In genomic region chr6:20757240-20757639, GRCm38 (mm10) we compare ENCODE assay signal across 18 mouse cellular contexts.
DNase-seq lines count a peak whose midpoint lies in the region; ATAC-seq and TF ChIP-seq lines count a peak whose summit lies in the region.
"Had no signal": no experiment of that assay in that cellular context is flagged by ENCODE, and none has a peak within 500 bp of the region (broad histone marks: within the 10 kb centered on the region; RNA-seq: fewer than 3 reads in every experiment).

No protein-coding gene starts in this region.

- no peak overlapping the region for H3K9ac ChIP-seq in hindbrain, postnatal 0 days (replicated peaks; ENCODE audit: low read length)
- no peak overlapping the region for H3K9ac ChIP-seq in hindbrain, embryonic 13.5 days
- no peak overlapping the region for H3K9ac ChIP-seq in heart, embryonic 15.5 days
- H3K9ac ChIP-seq: embryonic facial prominence, embryonic 13.5 days; heart, embryonic 13.5 days; liver, embryonic 12.5 days; lung, embryonic 15.5 days; midbrain, embryonic 13.5 days had no signal

- H3K4me3 ChIP-seq in hindbrain, postnatal 0 days (ENCODE audit: low read length): no peak overlapping the region
- no peak overlapping the region for H3K4me3 ChIP-seq in hindbrain, embryonic 13.5 days
- H3K4me3 ChIP-seq in heart, embryonic 15.5 days: no peak overlapping the region
- H3K4me3 ChIP-seq: embryonic facial prominence, embryonic 13.5 days; heart, embryonic 13.5 days; liver, embryonic 12.5 days; lung, embryonic 15.5 days; midbrain, embryonic 13.5 days had no signal

- no peak overlapping the region for H3K27ac ChIP-seq in hindbrain, postnatal 0 days
- no peak overlapping the region for H3K27ac ChIP-seq in hindbrain, embryonic 13.5 days
- no peak overlapping the region for H3K27ac ChIP-seq in heart, embryonic 15.5 days
- H3K27ac ChIP-seq: embryonic facial prominence, embryonic 13.5 days; heart, embryonic 13.5 days; liver, embryonic 12.5 days; lung, embryonic 15.5 days; macrophage; midbrain, embryonic 13.5 days had no signal

- H3K4me1 ChIP-seq in hindbrain, postnatal 0 days (ENCODE audit: insufficient read depth, low read length): no peaks in the 10 kb centered on the region
- no peaks in the 10 kb centered on the region for H3K4me1 ChIP-seq in hindbrain, embryonic 13.5 days (replicated peaks)
- H3K4me1 ChIP-seq in heart, embryonic 15.5 days (replicated peaks): no peaks in the 10 kb centered on the region
- H3K4me1 ChIP-seq: embryonic facial prominence, embryonic 13.5 days; liver, embryonic 12.5 days; lung, embryonic 15.5 days; midbrain, embryonic 13.5 days had no signal

- H3K27me3 ChIP-seq in hindbrain, postnatal 0 days (ENCODE audit: insufficient read depth, low read length): no peaks in the 10 kb centered on the region
- no peaks in the 10 kb centered on the region for H3K27me3 ChIP-seq in hindbrain, embryonic 13.5 days
- H3K27me3 ChIP-seq in heart, embryonic 15.5 days: no peaks in the 10 kb centered on the region
- H3K27me3 ChIP-seq: embryonic facial prominence, embryonic 13.5 days; heart, embryonic 13.5 days; liver, embryonic 12.5 days; lung, embryonic 15.5 days; midbrain, embryonic 13.5 days had no signal

- H3K4me2 ChIP-seq in hindbrain, postnatal 0 days (ENCODE audit: low read depth, low read length): no peak overlapping the region
- no peak overlapping the region for H3K4me2 ChIP-seq in hindbrain, embryonic 13.5 days
- 0 out of 2 replicates have a peak overlapping the region, but pooled peaks have one; percentile 6 for H3K4me2 ChIP-seq in heart, embryonic 15.5 days
- H3K4me2 ChIP-seq: embryonic facial prominence, embryonic 13.5 days; heart, embryonic 13.5 days; liver, embryonic 12.5 days; lung, embryonic 15.5 days; midbrain, embryonic 13.5 days had no signal

- no peaks in the 10 kb centered on the region for H3K9me3 ChIP-seq in hindbrain, postnatal 0 days (ENCODE audit: low read length)
- no peaks in the 10 kb centered on the region for H3K9me3 ChIP-seq in hindbrain, embryonic 13.5 days
- no peaks in the 10 kb centered on the region for H3K9me3 ChIP-seq in heart, embryonic 15.5 days (replicated peaks)
- H3K9me3 ChIP-seq: embryonic facial prominence, embryonic 13.5 days; heart, embryonic 13.5 days; liver, embryonic 12.5 days; lung, embryonic 15.5 days; midbrain, embryonic 13.5 days had no signal

- ATAC-seq in hindbrain, postnatal 0 days: no peak
- ATAC-seq in hindbrain, embryonic 13.5 days (ENCODE audit: low FRiP score): no peak
- ATAC-seq in heart, embryonic 15.5 days (replicated peaks; ENCODE audit: insufficient number of reproducible peaks, insufficient read depth, low FRiP score, low read depth): peak; percentile 76
- ATAC-seq: forebrain, embryonic 16.5 days; hindbrain, embryonic 16.5 days; liver, embryonic 12.5 days; midbrain, embryonic 13.5 days had no signal

- TF ChIP-seq CTCF in hindbrain, postnatal 0 days (IDR thresholded peaks at IDR 0.05; ENCODE audit: low read depth): no peak

- no peaks in the 10 kb centered on the region for H3K36me3 ChIP-seq in hindbrain, postnatal 0 days (ENCODE audit: insufficient read depth, low read length)
- no peaks in the 10 kb centered on the region for H3K36me3 ChIP-seq in hindbrain, embryonic 13.5 days
- no peaks in the 10 kb centered on the region for H3K36me3 ChIP-seq in heart, embryonic 15.5 days
- H3K36me3 ChIP-seq: embryonic facial prominence, embryonic 13.5 days; heart, embryonic 13.5 days; liver, embryonic 12.5 days; lung, embryonic 15.5 days; midbrain, embryonic 13.5 days had no signal

- peak; percentile 4 for DNase-seq in hindbrain, postnatal 0 days (ENCODE audit: low spot score)
- DNase-seq in cerebellum, adult 11 months: peak; percentile 66
- DNase-seq in cerebellum, adult 8-10 months: peak; percentile 72
- DNase-seq in c-Kit-positive CD71-positive TER-119-positive erythroid progenitor cells, embryonic 14.5 days (ENCODE audit: low spot score): no peak
- DNase-seq in gastrocnemius, postnatal 4 days (ENCODE audit: low spot score in 2 of 2): no peak
- DNase-seq: kidney, adult 11 months; kidney, postnatal 14 days; thymus, postnatal 36 days had no signal

Comparison
In these comparisons a context has a peak if more than half of its experiments do, and no peak if none do; other contexts are left out.
1. DNase-seq: peak in hindbrain, postnatal 0 days (single experiment), cerebellum, adult 11 months (single experiment) and cerebellum, adult 8-10 months (single experiment); none in c-Kit-positive CD71-positive TER-119-positive erythroid progenitor cells, embryonic 14.5 days (single experiment) and gastrocnemius, postnatal 4 days (0 of 2).